Mouse (Mus musculus) heart, postnatal 0 days (tissue): Measurements from ENCODE around the gene Shisa7.

Source experiments
- CTCF ChIP-seq: IDR thresholded peaks from 2 replicates; pipeline ENCODE4 v1.5.1; 2016; ENCODE audit warnings: antibody characterized with exemption, control low read depth, low read depth
- EP300 ChIP-seq: IDR thresholded peaks from 2 replicates; pipeline ENCODE4 v1.6.1; 2016; ENCODE audit warnings: antibody characterized with exemption, low read depth

DNA sequence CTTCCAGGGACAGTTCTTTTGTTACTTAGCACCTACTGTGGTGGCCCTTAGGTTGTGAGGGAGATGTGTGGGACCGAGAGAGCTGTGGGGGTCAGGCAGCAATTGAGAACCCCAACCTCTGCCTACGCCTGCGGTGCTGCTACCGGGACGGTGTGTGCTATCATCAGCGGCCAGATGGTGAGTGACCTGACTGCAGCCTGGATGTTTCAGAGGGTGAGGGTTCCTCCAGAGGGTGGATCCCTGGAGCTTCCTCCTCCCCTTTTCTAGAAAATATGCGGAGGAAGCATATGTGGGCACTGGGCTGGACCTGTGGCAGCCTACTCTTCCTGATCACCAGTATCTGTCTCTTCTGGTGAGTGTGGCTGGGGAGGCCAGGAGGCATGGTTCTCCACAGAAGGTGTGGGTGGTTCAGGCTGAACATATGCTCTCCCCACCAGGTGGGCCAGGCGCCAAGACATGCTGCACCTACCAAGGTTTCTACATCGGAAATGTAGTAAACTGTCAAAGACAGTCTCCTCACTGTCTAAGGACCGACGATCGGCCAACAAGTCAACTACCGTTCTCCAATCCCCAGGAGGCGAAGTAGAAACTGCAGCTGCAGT lies 60.7 kb downstream of the Shisa7 start:
- TF ChIP-seq CTCF, result no peak
- no peak for TF ChIP-seq EP300
